Mouse (Mus musculus) embryo, embryonic 10.5 days (tissue): ENCODE measurements around the gene Tet3.
A peak's percentile ranks its signal among the peaks of the same experiment; 100 is the strongest.

Experiments
- DNase-seq: peaks from one replicate; pipeline ENCODE4 v3.0.0-alpha.2; 2015; ENCODE audit warnings: low spot score

The Tet3 gene

GRCm38 (mm10) chr6:83478217-83478616 is 19.3 kb upstream of the Tet3 start:
- peak; percentile 7 for DNase-seq

DNA sequence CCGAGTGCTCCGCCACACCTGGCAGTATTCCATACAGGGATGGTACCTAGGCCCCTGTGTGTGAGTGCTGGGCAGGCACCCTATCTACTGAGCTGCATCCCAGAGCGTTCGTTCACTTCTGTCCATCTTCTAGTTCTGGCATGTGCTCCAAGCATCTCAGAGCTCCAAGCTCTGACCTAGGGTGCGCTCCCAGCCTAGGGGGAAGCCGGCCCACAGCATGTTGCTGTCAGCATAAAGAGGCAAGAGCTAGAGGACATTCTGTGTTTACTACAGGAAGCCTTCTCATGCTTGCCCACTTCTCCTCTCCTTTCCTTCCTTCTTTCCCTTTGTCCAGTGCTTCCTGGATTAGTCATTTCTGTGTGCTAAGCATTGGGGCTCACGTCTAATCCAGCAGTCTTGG is 16.5 kb upstream of the Tet3 start:
- no peak for DNase-seq

DNA sequence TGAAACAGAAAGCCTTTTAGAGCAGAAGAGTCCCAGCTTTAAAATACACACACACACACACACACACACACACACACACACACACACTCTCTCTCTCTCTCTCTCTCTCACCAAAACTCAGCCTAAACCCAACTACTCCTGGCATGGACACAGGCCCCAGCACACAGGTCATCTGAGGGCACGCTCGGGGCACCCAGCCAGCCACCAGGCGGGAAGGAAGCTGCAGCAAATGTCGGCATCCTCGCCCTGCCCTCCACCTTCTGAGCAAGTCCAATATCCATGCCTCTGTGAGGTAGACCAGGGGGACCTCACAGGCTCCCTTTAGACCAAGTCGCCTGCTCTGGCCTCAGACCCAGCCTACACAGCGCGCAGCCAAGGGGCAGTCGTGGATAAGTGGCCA is 14.4 kb upstream of the Tet3 start:
- DNase-seq = no peak

DNA sequence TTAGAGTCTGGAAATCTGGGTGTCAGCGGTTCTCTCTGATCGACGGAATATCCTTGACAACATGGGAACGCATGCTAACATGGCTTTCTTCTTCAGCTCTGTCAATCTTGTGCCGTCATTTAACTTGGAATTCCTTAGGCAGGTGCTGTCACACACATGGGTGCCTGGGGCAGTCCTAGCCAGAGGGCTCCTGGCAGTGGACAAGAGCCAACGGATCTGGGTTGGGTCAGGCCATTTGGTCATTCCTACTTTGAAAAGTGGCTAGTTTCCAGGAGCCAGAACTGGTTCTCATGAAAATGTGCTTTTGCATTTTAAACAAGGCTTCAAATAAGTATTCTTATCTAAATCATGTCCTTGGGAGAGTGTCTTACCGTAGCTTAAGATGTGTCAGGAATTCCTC is 12.9 kb upstream of the Tet3 start:
- DNase-seq = no peak

DNA sequence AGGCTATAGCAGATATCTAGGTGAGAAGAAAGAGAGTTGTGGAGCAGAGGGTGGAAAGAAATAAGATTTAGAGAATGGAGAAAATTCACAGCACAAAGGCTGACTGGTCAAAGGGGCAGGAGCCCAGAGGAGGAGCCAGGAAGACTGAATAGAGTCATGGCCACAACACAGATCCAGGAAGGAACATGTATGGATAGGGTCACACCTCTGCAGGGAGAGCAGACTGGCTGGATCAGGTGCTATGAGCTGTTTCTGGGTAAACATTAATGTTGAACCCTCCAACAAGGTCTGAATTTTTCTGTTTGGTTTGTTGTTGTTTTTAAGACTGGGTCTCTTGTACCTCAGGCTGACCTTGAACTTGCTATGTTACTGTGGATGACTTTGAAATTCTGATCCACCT is 5.1 kb upstream of the Tet3 start:
- no peak for DNase-seq

DNA sequence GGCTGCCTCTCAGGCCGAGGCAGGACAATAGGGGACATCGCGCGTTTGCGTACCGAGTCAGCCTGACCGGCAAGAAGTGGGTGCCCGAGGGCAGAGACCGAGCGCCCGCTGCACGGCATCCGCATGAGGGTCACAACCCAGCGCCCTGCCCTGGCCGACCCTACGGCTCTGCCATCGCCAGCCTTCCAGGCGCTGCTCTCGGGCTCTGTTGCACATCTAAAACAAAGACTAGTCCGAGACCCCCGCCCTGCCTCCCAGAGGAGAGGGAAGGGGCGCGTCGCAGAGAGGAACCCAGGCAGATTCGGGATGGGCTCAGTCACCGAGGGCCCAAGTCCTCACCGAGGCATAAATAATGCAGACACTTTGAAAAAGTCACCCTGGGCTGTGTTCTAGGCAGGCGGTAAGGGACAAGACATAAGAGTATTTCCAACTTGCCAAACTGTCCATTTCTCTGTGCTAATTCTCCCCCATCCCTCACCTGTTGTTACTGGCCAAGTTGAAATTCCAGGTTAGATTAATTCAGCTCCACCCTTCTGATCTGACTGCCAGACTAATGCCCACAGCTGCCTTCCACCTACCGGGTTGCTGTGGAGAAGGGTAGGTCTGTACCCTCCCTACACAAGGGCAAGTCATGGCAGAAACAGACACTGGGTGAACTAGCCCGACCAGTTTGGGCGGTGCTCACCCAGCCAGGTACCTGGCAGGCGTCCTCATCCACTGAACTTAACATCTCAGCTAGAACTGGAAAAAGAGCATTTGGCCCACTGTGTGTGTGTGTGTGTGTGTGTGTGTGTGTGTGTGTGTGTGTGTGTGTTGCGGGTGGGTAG is 1.7 kb downstream of the Tet3 start:
- DNase-seq = peak; percentile 63

- peak; percentile 80 for DNase-seq
These were observed 2.5 kb downstream of the Tet3 start for GRCm38 (mm10) chr6:83456131-83456983.

- DNase-seq = peak; percentile 52
These were observed 3.4 kb downstream of the Tet3 start for GRCm38 (mm10) chr6:83455328-83456130.

DNA sequence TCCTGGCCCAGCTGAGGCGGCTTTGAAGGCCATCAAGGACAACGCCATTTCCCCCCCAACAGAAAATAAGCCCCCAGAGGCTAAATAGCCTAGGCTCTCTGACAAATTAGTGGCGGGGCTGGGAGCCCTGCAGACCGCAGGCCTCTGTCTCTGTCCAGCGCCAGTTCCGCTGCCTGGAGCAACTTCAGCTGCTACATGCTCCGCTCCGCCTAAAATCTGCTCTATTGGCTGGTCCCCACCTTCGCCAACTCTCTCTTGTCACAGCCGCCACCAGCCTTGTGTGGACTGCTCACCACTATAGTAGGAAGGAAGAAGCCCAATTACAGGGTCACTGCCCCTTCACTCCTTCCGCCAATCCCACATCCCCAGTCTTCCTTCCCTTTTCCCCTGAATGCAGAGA is 5.2 kb downstream of the Tet3 start:
- DNase-seq = peak; percentile 59

DNA sequence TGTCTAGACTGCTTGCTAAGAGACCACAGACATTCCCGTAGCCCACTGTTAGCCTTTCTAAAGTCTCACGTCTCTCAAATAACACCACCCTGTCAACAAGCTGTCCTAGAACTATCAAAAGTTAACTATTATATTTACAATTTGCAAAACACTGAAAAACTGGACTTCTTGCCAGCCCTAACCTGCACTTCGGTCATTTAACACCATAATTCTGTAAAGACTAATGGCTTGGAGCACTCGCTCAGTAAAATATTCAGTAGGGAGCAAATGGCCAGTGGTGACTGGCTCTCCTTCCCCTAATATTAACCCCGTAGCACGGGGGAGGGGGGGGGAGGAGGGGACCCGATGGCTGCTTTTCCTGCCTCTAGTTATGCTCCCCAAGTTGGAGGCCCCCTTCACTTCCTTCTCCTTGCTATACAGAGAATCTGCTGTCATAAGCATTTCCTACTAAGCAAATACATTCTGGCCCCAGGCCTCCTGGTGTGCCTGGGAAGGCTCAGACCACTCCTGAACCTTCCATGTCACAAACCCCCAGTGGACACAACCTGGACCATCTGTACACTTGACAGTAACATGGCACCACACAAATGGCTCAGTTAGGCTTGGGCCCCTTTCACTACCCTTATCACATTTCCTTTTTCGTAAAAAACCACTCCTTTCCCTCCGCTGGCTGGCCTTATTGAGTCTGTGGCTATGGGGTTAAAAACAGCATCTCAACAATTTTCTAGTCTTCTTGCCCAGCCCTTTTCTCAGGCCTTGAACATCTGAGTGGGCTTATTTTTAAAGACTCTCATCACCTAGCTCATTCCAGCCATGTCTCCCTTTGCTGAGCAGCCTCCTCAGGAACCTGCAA is 8.2 kb downstream of the Tet3 start:
- no peak for DNase-seq

GRCm38 (mm10) chr6:83449440-83449839 is 9.4 kb downstream of the Tet3 start:
- no peak for DNase-seq

DNA sequence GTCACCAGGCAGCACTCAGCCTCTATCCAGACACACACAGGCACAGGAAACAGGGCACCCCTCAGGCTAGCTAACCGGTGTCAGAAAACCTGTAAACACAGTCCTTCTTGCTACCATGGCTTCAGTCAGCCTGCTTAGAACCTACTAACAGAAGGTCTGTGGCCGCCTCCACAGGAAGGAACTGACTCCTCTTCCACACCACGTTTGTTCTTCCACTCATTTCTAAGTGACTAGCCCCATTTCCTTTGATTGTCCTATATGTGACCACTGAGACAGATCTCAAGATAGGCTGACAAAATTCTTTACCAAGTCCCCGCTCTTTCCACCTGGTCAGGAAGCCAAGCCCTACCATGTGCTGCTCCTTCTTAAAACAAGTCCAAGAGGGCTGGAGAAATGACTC is 10.0 kb downstream of the Tet3 start:
- DNase-seq = no peak

- no peak for DNase-seq
These were observed 11.9 kb downstream of the Tet3 start for GRCm38 (mm10) chr6:83447031-83447430.

GRCm38 (mm10) chr6:83445796-83446195 is 13.1 kb downstream of the Tet3 start:
- DNase-seq = no peak

GRCm38 (mm10) chr6:83443441-83444340 is 15.2 kb downstream of the Tet3 start:
- peak; percentile 51 for DNase-seq

DNA sequence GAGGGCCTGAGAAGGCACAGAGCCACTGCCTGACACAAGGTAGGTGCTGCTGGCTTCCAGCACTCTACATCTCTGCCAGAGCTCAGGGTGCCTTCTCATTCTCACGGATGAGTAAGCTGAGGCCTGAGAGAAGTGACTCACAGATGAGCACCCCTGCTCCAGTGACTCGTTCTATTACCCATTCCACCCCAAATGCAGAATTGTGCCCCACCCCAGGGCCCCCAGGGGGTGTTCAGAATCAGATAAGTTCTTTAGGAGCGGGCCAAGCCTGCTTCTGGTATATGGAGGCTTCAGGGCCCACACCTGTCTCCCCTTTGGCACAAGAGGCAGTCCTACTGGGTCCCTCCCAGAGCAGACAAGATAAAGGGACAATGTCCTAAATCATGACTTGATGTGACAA is 16.2 kb downstream of the Tet3 start:
- no peak for DNase-seq

DNA sequence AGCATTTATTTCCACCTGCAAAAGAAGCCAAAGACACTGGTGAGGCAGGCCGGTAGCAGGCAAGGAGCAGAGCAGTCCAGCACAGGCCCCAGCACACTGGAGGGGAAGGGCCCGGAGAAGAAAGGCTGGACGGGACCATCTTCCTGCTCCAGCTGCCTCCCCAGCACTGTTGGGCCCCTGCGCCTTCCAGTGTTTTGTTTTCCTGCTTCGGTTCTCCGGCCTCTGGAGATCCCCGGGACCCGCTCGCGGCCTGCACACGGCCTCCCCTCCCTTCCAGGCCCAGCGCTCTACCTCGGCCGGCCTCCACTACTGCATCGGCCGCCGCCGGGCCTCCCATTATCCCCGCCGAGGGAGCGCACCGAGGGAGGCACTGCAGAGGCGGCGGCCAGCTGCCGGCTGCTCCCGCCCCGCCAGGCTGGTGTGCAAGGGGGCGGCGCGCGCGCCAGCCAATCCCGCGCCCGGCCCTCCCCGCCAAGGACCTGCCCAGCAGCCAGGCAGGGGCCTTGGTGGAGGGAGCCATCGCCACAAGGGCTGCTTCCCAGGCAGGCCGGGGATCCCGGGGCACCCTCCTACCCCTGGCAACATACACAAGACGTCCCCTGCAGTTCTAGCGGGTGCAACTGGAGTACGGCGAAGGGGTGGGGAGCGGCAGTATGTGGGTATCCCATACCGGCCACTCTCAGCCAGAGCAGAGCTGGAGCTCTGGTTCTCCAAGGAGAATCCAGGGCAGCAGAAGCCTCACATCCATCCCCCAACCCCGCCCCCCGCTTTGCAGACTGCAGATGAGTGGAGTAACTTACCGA is 17.4 kb downstream of the Tet3 start:
- DNase-seq = peak; percentile 90

DNA sequence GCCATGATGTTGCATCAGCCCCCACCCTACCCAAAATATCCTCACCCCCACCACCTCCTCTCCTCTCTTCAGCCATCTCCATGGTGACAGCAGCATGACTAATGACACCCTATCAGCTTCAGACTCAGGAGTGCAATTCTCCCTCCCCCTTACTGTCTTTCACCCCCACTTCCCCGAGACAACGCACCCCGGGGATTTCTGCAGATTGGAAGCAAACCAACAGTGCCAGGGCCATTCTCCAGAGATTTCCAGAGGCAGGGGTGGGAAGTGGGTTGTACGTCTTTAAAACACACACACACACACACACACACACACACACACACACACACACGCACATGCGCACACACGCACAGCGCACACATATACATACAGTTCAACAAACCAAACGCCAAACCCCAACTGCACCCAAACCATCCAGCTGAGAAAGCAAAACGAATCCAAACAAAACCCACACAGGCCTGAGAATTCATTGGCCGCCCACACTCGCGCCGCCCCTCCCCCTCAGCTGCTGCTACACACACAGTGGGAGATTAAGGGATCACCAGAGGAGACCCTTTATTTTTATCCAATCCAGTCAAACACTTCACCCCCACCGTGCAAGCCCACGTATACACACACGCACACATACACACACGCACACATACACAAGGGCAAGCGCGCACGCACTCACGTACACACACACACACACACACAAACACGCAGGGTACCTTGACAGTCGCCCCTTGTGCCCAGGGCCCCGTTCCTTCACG is 18.2 kb downstream of the Tet3 start:
- peak; percentile 79 for DNase-seq

GRCm38 (mm10) chr6:83440197-83440509 is 18.7 kb downstream of the Tet3 start:
- DNase-seq = no peak
